Mouse (Mus musculus): ENCODE measurements around the gene Ptgs1.
"Not testable (repeated sequence)": the region's sequence is repeated elsewhere in the genome, so short reads cannot be mapped to it uniquely, and the experiment has no call there.

The Ptgs1 gene

GRCm38 (mm10) chr2:36230366-36230765, at the start of gene Ptgs1:
TSS of gene Ptgs1 (plus strand) at chr2:36230426.
- DNase-seq (ENCODE audit: low read depth, low spot score) = no peak

GRCm38 (mm10) chr2:36181587-36182368, 48.4 kb upstream of the Ptgs1 start:
- not testable (repeated sequence) for DNase-seq (ENCODE audit: low read depth, low spot score)

GRCm38 (mm10) chr2:36183278-36183677, 46.9 kb upstream of the Ptgs1 start:
- DNase-seq (ENCODE audit: low read depth, low spot score) = no peak

GRCm38 (mm10) chr2:36184192-36184591, 46.0 kb upstream of the Ptgs1 start:
- no peak for DNase-seq (ENCODE audit: low read depth, low spot score)

GRCm38 (mm10) chr2:36184876-36185275, 45.4 kb upstream of the Ptgs1 start:
- DNase-seq (ENCODE audit: low read depth, low spot score) = no peak

- not testable (repeated sequence) for DNase-seq (ENCODE audit: low read depth, low spot score)
Observed at GRCm38 (mm10) chr2:36189200-36189599, 41.0 kb upstream of the Ptgs1 start.

GRCm38 (mm10) chr2:36191098-36191941, 38.9 kb upstream of the Ptgs1 start:
- DNase-seq (ENCODE audit: low read depth, low spot score) = no peak

- DNase-seq (ENCODE audit: low read depth, low spot score) = no peak
Observed at GRCm38 (mm10) chr2:36197021-36197420, 33.2 kb upstream of the Ptgs1 start.

- no peak for DNase-seq (ENCODE audit: low read depth, low spot score)
Observed at GRCm38 (mm10) chr2:36197919-36198881, 32.0 kb upstream of the Ptgs1 start.

- DNase-seq (ENCODE audit: low read depth, low spot score) = no peak
Observed at GRCm38 (mm10) chr2:36198882-36199262, 31.4 kb upstream of the Ptgs1 start.

- DNase-seq (ENCODE audit: low read depth, low spot score) = no peak
Observed at GRCm38 (mm10) chr2:36200813-36201212, 29.4 kb upstream of the Ptgs1 start.

- DNase-seq (ENCODE audit: low read depth, low spot score) = no peak
Observed at GRCm38 (mm10) chr2:36201756-36202610, 28.2 kb upstream of the Ptgs1 start.

- no peak for DNase-seq (ENCODE audit: low read depth, low spot score)
Observed at GRCm38 (mm10) chr2:36202611-36202880, 27.7 kb upstream of the Ptgs1 start.

GRCm38 (mm10) chr2:36203011-36203825, 27.0 kb upstream of the Ptgs1 start:
- no peak for DNase-seq (ENCODE audit: low read depth, low spot score)

GRCm38 (mm10) chr2:36204595-36204994, 25.6 kb upstream of the Ptgs1 start:
- DNase-seq (ENCODE audit: low read depth, low spot score) = no peak

- DNase-seq (ENCODE audit: low read depth, low spot score) = no peak
Observed at GRCm38 (mm10) chr2:36207071-36207470, 23.2 kb upstream of the Ptgs1 start.

GRCm38 (mm10) chr2:36210796-36211195, 19.4 kb upstream of the Ptgs1 start:
- no peak for DNase-seq (ENCODE audit: low read depth, low spot score)

- peak; percentile 48 for DNase-seq (ENCODE audit: low read depth, low spot score)
Observed at GRCm38 (mm10) chr2:36211785-36212184, 18.4 kb upstream of the Ptgs1 start.

GRCm38 (mm10) chr2:36213108-36213507, 17.1 kb upstream of the Ptgs1 start:
- no peak for DNase-seq (ENCODE audit: low read depth, low spot score)

GRCm38 (mm10) chr2:36214023-36214422, 16.2 kb upstream of the Ptgs1 start:
- DNase-seq (ENCODE audit: low read depth, low spot score) = peak; percentile 87
